Mouse (Mus musculus): ENCODE results near the gene Snrnp27. TPM values are rescaled to one million over a fixed set of nuclear protein-coding genes. Genes with fewer than 3 reads are reported as not detected.

Gene Snrnp27
- total RNA-seq, 2 experiments from 2014 or later = 60.6 to 60.8 TPM

GRCm38 (mm10) chr6:86654270-86654916 is 29.9 kb downstream of the Snrnp27 start:
- peak; percentile 23 for TF ChIP-seq CTCF (conservative IDR thresholded peaks at IDR 0.05)
- no peak for DNase-seq (ENCODE audit: low spot score in 2 of 2)
- Histone ChIP-seq H3K27ac (no peak overlapping the region), H3K4me3 (no peak overlapping the region)

- no peak for DNase-seq (ENCODE audit: low spot score in 2 of 2)
- TF ChIP-seq CTCF (conservative IDR thresholded peaks at IDR 0.05) = no peak
Measured at GRCm38 (mm10) chr6:86653026-86653425, 31.3 kb downstream of the Snrnp27 start.

GRCm38 (mm10) chr6:86646143-86646542 is 38.2 kb downstream of the Snrnp27 start:
- no peak for TF ChIP-seq CTCF (conservative IDR thresholded peaks at IDR 0.05)
- H3K4me3 ChIP-seq = no peak overlapping the region
- no peak for DNase-seq (ENCODE audit: low spot score in 2 of 2)
- no peak overlapping the region for H3K27ac ChIP-seq

More at GRCm38 (mm10) chr6:86653026-86653425, 31.3 kb downstream of the Snrnp27 start:
- Histone ChIP-seq H3K4me3 (no peak overlapping the region), H3K27ac (no peak overlapping the region)

- TF ChIP-seq CTCF (conservative IDR thresholded peaks at IDR 0.05) = no peak
- no peak overlapping the region for H3K27ac ChIP-seq
- DNase-seq (ENCODE audit: low spot score in 2 of 2) = no peak
- H3K4me3 ChIP-seq = no peak overlapping the region
Measured at GRCm38 (mm10) chr6:86645551-86645950, 38.8 kb downstream of the Snrnp27 start.

- Histone ChIP-seq H3K4me3 (no peak overlapping the region), H3K27ac (no peak overlapping the region)
- TF ChIP-seq CTCF (conservative IDR thresholded peaks at IDR 0.05) = no peak
- DNase-seq (ENCODE audit: low spot score in 2 of 2) = no peak
Measured at GRCm38 (mm10) chr6:86644775-86645400, 39.4 kb downstream of the Snrnp27 start.

GRCm38 (mm10) chr6:86641716-86642115 is 42.6 kb downstream of the Snrnp27 start:
- DNase-seq (ENCODE audit: low spot score in 2 of 2) = no peak
- H3K4me3 ChIP-seq = no peak overlapping the region
- no peak for TF ChIP-seq CTCF (conservative IDR thresholded peaks at IDR 0.05)
- H3K27ac ChIP-seq = no peak overlapping the region

- no peak for DNase-seq (ENCODE audit: low spot score in 2 of 2)
- H3K27ac ChIP-seq = no peak overlapping the region
- TF ChIP-seq CTCF (conservative IDR thresholded peaks at IDR 0.05) = no peak
- H3K4me3 ChIP-seq = no peak overlapping the region
Measured at GRCm38 (mm10) chr6:86640776-86641175, 43.5 kb downstream of the Snrnp27 start.

DNA sequence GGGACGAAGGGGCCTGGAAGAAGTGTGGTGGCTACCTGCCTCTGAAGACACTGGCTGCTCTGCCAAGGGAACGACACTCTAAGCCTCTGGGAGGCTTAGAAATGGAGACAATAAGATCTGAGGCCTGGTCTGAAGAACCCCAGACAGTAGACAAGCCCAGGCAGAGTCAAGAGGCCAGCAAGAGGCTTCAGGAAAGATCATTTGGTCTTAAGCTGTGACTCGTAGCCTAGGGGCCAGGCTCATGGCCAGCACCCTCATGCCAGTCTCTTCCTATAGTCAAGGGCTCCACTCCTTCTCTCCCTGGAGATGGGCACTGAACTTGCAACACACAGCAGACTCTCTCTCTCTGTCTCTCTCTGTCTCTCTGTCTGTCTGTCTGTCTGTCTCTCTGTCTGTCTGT is 44.2 kb downstream of the Snrnp27 start:
- DNase-seq (ENCODE audit: low spot score in 2 of 2) = no peak
- TF ChIP-seq CTCF (conservative IDR thresholded peaks at IDR 0.05) = no peak
- Histone ChIP-seq H3K27ac (no peak overlapping the region), H3K4me3 (no peak overlapping the region)

- TF ChIP-seq CTCF (conservative IDR thresholded peaks at IDR 0.05) = no peak
- Histone ChIP-seq H3K27ac (no peak overlapping the region), H3K4me3 (no peak overlapping the region)
- DNase-seq (ENCODE audit: low spot score in 2 of 2) = no peak
Measured at GRCm38 (mm10) chr6:86639180-86640160, 44.9 kb downstream of the Snrnp27 start.

DNA sequence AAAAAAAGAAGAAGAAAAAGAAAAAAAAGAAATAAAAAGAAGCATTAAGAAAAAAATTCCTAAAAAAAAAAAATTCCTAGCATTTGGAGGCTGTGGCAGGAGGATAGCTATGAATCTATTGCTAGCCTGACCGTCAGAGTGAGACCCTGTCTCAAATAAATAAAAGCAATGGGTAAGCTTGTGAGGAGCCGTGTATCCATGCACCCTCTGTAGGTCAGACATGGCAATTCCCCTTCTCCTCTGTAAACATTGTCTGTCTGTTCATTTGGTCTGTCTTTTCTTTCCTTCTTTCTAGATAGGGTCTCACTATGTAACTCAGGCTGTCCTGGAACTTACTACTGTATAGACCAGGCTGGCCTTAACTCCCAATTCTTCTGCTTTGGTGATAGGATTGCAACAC is 45.9 kb downstream of the Snrnp27 start:
- Histone ChIP-seq H3K4me3 (no peak overlapping the region), H3K27ac (no peak overlapping the region)
- peak; percentile 77 for TF ChIP-seq CTCF (conservative IDR thresholded peaks at IDR 0.05)
- DNase-seq (ENCODE audit: low spot score in 2 of 2) = no peak

DNA sequence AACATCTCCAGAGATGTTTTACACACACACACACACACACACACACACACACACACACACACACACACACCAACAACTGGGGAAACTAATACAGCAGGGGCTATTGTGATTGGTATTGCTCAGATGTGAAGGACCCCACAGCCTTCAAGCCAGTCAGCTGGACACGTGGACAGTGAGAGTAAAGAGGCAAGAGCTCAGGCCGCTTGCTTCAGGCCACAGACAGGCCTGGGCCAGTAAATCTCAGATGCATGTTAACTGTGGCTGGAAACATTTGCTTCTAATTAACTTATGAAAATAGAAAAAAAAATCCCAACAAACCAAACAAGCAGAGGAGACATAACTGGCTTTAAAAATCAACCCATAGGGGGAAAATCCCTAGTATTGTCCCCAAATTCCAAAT is 46.5 kb downstream of the Snrnp27 start:
- Histone ChIP-seq H3K4me3 (no peak overlapping the region), H3K27ac (no peak overlapping the region)
- no peak for TF ChIP-seq CTCF (conservative IDR thresholded peaks at IDR 0.05)
- DNase-seq (ENCODE audit: low spot score in 2 of 2) = no peak

DNA sequence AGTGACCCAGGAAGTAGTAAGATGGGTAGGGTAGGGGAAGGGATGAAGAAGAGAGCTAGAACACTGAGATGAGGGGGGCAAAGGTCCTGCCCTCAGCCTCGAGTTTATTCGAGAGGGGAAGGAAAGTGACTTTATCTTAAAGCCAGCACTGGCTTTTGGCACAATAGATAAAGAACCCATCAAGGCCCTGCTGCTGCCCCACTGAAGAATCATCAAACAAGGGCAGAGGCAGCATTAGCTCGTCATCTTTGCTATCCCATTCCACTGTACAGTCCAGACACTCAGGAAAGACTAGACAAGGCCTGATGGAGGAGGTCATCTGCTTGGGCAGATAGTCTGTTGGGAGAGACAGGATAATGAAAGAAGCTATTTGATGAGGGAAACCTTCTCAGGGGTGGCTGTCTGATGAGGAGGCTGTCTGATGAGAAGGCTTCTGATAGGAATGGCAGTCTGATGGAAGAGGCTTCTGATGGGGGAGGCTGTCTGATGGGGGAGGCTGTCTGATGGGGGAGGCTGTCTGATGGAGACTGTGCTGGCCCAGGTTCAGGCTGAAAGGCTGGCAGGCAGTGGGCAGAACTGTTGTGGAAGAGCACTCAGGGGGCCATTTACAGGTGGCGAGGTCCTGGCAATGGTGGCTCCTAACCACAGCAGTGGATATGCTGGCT is 47.0 kb downstream of the Snrnp27 start:
- TF ChIP-seq CTCF (conservative IDR thresholded peaks at IDR 0.05) = no peak
- Histone ChIP-seq H3K4me3 (no peak overlapping the region), H3K27ac (no peak overlapping the region)
- no peak for DNase-seq (ENCODE audit: low spot score in 2 of 2)

GRCm38 (mm10) chr6:86636495-86636894 is 47.8 kb downstream of the Snrnp27 start:
- Histone ChIP-seq H3K27ac (no peak overlapping the region), H3K4me3 (no peak overlapping the region)
- no peak for DNase-seq (ENCODE audit: low spot score in 2 of 2)
- no peak for TF ChIP-seq CTCF (conservative IDR thresholded peaks at IDR 0.05)
